Mouse (Mus musculus): ENCODE results near the gene Kcnb1.

Gene Kcnb1

GRCm38 (mm10) chr2:167078486-167078885, 111.5 kb downstream of the Kcnb1 start:
- DNase-seq (ENCODE audit: low spot score) = no peak

DNA sequence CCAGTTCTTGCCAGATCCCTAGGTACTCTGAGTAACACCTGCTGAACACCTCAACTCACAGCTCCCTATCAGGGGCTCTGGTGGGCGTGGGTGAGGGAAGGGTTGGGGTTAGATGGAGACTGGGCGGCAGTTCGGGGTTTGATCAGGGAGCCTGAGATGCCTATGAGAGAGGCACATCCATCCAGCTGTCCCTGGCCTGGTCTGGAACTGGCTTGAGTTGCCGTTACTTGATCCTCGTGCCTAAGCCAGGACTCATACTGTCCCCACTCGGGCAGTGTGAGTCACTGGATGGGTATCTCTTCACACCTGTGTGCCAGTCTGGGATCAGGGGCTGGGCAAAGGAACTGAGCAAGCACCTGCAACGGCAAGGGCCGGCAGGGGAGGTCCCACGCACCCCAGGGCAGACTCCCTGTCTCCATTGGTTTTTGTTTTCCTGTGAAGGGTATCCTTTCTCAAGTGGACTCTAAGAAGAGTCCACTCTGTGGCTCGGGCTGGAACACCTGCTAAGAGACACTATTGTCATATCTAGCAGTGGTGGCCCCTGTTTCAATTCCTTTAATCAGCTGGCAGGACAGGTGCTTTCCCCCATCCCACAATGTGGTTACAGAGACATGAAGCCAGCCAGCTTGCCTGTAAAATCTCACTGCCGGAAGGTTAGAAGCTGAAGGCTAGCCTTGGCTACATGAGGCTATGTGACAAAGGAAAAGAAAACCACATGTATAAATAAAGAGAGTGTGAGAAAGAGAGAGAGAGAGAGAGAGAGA, 112.6 kb downstream of the Kcnb1 start:
- no peak for DNase-seq (ENCODE audit: low spot score)

DNA sequence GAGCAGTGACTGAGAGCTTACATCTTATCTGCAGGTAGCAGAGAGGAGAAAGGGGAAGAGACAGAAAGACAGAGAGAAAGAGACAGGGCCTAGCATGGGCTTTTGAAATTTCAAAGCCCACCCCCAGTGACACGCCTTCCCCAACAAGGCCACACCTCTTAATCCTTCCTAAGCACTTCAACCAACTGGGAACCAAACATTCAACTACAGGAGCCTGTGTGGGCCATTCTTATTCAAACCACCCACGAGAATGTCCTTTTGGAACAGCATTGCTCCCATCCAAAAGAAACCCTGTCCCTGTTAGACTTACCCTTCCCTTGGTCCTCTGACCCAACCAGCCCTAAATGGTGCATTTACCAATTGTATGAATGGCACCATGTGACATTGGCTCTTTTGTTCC, 113.2 kb downstream of the Kcnb1 start:
- DNase-seq (ENCODE audit: low spot score) = no peak

DNA sequence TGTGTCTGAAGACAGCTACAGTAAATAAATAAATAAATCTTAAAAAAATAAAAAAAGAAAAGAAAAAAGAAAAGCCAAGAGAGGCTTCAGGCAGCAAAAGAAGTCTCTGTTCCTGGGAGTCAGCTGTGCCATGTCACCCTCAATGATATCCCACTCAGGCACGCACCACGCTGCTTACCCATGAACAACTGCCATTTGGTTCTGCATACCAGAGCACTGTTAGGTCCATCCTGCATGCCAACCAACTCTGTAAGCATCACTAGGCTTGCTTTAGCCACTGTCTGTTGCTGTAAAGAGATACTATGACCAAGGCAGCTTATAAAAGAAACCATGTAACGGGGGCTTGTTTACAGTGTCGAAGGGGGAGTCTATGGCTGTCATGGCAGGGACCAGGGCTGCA, 113.6 kb downstream of the Kcnb1 start:
- no peak for DNase-seq (ENCODE audit: low spot score)

- DNase-seq (ENCODE audit: low spot score) = no peak
These were observed 115.4 kb downstream of the Kcnb1 start for GRCm38 (mm10) chr2:167074587-167074986.

DNA sequence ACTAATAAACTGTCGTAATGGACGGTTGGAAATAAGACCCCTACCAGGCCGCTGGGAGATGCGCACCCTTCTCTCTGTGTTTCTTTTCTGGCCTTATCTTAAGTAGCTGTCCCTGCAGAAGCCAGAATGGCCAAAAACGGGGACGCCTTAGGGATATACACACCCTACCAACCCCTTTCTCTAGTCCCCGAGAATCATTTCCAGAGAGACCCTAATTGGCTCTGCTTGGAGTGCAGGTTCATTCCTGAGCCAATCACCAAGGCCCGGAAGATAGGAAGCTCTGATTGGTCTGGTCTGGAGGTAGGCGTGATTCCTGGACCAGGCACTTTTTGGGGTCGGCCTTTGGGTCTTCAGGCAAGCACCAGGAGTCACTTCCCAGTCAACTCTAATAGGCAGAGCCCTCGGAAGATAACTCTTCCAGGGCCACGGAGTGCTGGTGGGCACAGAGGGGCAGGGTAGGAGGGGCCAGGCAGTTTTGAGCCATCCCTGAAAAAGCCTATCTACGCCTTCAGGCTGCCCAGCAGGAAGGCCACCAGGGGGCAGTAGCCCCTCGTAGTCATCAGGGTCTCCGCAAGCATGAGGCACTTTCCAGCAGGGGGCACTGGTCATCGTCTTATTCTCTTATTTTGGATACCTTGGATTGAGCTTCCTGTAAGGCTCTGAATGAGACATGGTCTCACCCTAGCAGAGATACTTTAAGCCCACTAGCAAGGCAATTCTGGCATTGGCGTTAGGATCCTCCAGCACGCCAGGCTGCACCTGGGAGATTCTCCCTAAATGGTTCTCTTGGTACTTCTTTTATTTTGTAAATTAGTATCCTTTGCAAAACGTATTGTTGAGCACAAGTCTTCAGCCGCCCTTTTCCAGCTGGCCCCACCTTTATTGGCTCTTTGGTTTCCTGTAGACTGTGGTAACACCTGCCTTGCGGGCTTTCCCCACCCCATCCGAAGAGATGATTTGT, 118.0 kb downstream of the Kcnb1 start:
- peak; percentile 98 for DNase-seq (ENCODE audit: low spot score)

- DNase-seq (ENCODE audit: low spot score) = no peak
These were observed 118.7 kb downstream of the Kcnb1 start for GRCm38 (mm10) chr2:167071266-167071640.

DNA sequence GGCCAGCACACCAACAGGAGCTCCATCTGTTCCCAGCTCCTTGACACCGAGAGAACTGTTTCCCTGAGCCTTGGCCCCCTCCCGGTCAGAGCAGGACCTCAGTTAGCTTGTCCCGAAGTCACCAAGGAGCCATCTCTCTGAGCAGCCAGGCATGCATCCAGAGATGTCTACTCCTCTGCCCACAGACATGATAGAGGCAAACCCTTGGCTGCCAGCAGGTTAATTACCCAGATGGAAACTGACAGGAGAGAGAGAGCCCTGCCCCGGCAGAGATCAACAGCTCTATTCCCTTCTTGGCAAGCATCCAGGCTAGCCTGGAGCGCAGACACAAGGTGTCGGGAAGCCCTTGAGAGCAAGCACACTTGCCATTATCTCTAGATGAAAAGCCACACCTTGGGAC, 119.6 kb downstream of the Kcnb1 start:
- no peak for DNase-seq (ENCODE audit: low spot score)

DNA sequence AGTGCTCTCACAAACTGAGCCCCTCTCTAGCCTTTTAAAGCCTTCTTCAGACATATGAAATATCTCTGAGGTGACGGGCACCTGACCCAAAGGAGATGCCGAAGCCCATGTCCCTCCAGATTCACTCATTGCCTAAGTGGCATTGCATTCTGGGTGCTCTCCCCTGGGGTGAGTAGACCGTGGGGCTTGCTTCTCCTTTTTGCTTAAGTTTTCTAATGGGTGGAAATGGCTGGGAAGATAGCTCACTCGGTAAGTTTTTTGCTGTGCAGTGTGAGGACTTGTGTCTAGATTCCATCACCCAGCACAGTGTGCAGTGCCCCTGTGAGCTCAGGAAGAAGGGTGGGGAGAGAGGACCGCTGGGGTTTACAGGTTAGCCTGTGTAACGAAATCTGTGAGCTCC, 122.4 kb downstream of the Kcnb1 start:
- DNase-seq (ENCODE audit: low spot score) = no peak

DNA sequence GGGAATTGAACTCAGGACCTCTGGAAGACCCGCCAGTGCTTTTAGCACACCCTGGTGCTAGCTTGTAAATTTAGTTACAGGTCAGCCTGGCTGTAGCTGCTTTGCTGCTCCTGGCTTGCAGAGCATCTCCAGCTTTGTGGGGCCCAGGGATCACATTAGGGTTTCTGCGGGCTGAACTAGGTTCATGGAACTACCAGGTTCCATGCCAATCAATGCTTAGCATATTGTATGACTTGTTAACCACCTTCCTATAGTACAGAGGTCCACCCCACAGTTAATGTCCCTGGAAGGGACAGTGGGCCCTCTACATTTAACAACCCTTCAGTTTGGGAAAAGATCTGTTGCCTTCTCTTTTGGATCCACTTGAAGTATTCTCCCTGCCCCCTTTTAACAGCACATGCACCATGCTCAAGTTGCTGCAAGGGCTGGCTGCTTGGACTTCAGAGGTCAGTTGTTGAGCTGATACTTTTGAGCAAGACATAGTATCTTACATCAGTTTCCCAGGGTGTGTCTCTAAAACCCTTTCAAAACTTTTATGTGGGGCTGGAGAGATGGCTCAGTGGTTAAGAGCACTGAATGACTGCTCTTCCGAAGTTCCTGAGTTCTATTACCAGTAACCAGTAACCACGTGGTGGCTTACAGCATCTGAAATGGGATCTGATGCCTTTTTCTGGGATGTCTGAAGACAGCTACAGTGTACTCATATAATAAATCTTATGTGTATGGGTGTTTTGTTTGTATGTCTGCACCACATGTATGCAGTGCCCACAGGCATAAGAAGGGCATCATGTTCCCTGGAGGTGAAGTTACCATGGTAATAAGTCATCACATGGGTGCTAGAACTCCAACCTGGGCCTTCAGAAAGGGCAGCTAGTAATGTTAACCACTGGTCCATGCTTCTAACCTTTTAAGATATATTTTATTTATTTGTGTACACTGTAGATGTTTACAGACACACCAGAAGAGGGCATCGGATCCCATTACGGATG, 123.1 kb downstream of the Kcnb1 start:
- DNase-seq (ENCODE audit: low spot score) = no peak

DNA sequence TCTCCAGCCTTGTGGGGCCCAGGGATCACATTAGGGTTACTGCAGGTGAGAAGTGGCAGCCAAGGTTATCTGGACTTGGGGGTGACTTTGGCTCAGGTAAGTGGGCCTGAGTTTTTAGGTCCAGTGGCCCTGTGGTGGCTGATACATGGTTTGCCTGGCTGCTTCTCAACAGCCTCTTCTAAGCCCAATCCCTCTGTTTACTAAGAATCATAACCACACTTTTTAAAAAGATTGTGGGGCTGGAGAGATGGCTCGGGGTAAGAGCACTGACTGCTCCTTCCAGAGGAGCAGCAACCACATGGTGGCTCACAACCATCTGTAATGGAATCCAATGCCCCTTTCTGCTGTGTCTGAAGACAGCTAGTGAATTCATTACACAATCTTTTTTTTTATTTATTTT, 123.9 kb downstream of the Kcnb1 start:
- no peak for DNase-seq (ENCODE audit: low spot score)

DNA sequence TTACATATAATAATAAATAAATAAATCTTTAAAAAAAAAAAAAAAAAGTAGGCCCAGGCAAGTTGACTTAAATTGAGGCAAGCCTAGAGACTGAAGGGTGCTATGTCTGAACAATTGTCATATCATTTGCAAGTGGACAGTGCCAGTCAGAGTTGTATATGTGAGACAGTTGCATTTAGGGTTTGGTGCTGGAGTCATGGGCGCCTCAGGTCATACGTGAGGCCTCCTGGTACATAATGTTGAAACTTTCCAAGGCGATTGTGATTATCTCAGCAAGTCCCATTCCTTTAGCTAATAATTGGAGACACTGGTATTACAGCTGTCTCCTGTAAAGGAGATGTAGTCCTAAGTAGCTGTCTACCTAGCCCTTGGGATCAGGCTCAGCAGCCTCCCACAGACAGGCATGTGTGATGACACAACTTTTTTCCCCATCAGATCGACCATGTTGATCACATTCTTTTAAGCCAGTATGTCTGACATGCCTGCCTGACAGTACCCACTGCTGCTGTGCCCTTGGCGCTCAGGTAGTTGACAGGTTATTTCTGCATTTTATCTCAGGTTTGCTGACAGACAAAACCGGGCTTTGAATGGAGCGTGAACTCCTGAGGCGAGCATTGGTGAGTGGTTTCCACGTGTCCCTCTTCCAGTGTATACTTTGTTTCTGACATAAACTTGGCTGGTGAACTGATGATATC, 125.2 kb downstream of the Kcnb1 start:
- DNase-seq (ENCODE audit: low spot score) = no peak

DNA sequence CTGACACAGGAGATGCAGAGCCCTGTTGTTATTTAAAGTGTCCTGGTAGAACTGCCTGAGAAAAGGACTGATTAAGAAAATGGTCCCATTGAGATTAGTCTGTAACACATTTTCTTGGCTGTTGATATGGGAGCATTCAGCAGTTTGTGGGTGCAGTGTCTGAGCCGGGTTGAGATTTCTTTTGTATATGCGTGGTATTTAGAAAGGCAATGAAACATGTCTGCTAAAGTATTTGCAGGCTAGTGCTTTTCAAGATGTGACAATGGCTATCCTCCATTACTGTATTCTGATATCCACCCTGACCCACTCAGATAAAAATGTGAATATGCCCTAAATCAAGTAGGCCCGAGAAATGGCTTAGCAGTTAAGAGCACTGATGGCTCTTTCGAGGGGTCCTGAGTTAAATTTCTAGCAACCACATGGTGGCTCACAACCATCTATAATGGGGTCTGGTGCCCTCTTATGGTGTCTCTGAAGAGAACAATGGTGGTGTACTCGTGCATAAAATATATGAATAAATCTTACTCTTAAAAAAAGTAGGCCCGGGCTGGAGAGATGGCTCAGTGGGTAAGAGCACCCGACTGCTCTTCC, 126.0 kb downstream of the Kcnb1 start:
- DNase-seq (ENCODE audit: low spot score) = no peak

GRCm38 (mm10) chr2:167062965-167063880, 126.7 kb downstream of the Kcnb1 start, which contains the start of gene Znfx1:
Gene Znfx1 (minus strand): TSS chr2:167063015.
- DNase-seq (ENCODE audit: low spot score) = peak; percentile 99

DNA sequence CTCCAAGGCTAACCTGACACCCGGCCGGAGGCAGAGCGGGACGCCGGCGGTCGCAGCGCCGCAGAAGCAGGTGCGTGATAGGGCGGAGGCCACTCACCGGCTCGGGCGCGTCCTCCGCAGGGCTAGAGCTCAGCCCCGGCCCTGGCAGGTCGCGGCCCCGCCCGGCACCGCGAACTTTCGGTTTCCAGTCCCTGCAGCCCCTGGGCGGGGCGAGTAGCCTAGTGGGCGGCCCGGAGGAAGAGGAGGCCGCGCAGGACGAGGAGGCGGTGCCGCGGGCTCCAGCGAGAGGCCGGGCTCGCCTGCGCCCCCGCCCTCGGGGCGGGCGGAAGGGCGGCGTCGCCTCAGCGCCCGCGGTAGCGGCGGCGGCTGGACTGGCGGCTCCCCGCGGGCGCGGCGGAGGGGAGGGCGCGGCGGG, 127.5 kb downstream of the Kcnb1 start:
- peak; percentile 93 for DNase-seq (ENCODE audit: low spot score)

DNA sequence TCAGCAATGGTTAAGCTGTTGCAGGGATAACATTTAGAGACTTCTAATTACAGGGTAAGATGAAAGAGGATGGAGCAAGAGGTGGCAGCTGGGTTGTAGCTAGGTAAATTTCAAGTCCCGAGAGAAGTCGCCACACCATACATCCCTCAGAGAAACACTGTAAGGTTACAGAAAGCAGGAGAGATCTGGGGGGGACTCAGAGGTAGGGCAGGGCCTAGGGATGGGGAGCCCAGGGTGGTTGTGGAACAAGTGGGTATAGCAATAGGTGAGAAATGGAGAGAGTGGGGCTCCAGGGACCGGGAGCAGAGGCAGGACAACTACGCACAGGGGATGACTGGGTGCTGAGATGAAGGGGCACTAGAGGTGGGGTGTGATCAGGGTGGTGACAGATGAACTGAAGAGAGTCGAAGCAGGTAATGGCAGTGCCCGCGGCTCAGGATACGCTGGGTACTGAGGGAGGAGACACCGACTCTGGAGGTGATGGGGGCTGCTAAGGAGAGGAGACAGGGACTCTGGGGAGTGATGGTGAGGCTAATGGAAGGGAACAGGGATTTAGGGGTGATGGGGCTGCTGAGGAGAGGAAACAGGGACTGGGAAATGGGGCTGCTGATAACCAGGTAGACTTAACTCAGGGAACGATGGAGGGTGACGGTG, 128.4 kb downstream of the Kcnb1 start:
- no peak for DNase-seq (ENCODE audit: low spot score)

- DNase-seq (ENCODE audit: low spot score) = no peak
These were observed 129.2 kb downstream of the Kcnb1 start for GRCm38 (mm10) chr2:167060761-167061160.

GRCm38 (mm10) chr2:167060360-167060759, 129.6 kb downstream of the Kcnb1 start:
- DNase-seq (ENCODE audit: low spot score) = no peak

GRCm38 (mm10) chr2:167059960-167060359, 130.0 kb downstream of the Kcnb1 start:
- no peak for DNase-seq (ENCODE audit: low spot score)
